Mouse (Mus musculus) MEL (cell line): Measurements from ENCODE around the gene Ankk1. TPM values are rescaled to one million over a fixed set of nuclear protein-coding genes. Genes with fewer than 3 reads are reported as not detected.

ENCODE experiments used
- DNase-seq: peaks from one replicate; pipeline ENCODE4 v3.0.0; 2011; ENCODE audit warnings: low read depth, low spot score
- H3K27ac ChIP-seq: 2 replicates; pipeline ENCODE4 v1.5.1; 2012; ENCODE audit warnings: low read depth, mild to moderate bottlenecking, control low read depth, low read length, moderate library complexity; ENCODE audit not compliant: control insufficient read depth
- H3K27me3 ChIP-seq, 2 experiments: fragments of 150-350 bp in 1 of 2; sonication (generic) in 1 of 2; 2 replicates each; pipeline ENCODE4 v1.6.1; 2012; ENCODE audit warnings: low read length in 2 of 2, mild to moderate bottlenecking in 2 of 2, improper control_type of control experiment in 1 of 2, moderate library complexity in 1 of 2; ENCODE audit not compliant: insufficient read depth in 2 of 2, control insufficient read depth in 1 of 2
- H3K36me3 ChIP-seq, 2 experiments: 2 replicates each; pipeline ENCODE4 v1.6.1; 2012 to 2014; ENCODE audit warnings: low read length in 2 of 2, improper control_type of control experiment in 1 of 2, inconsistent platforms in 1 of 2, mild to moderate bottlenecking in 1 of 2; ENCODE audit not compliant: insufficient read depth in 2 of 2, control insufficient read depth in 1 of 2
- H3K4me1 ChIP-seq, 2 experiments: fragments of 150-350 bp in 1 of 2; sonication (generic) in 1 of 2; 2 replicates each; pipeline ENCODE4 v1.6.1; 2012; ENCODE audit warnings: low read length in 2 of 2, improper control_type of control experiment in 1 of 2, mild to moderate bottlenecking in 1 of 2; ENCODE audit not compliant: insufficient read depth in 2 of 2, control insufficient read depth in 1 of 2
- H3K4me3 ChIP-seq, 2 experiments: fragments of 150-350 bp in 1 of 2; sonication (generic) in 1 of 2; 2 replicates each; pipeline ENCODE4 v1.5.1; 2012; ENCODE audit warnings: low read depth in 2 of 2, low read length in 2 of 2, mild to moderate bottlenecking in 2 of 2, moderate library complexity in 2 of 2, control low read depth in 1 of 2, improper control_type of control experiment in 1 of 2; ENCODE audit not compliant: control insufficient read depth in 1 of 2, insufficient read depth in 1 of 2
- H3K79me2 ChIP-seq: 2 replicates; pipeline ENCODE4 v1.6.1; 2012; ENCODE audit warnings: mild to moderate bottlenecking, low read length, moderate library complexity; ENCODE audit not compliant: control insufficient read depth, poor library complexity, insufficient read depth
- H3K9ac ChIP-seq: 2 replicates; pipeline ENCODE4 v1.6.1; 2012; ENCODE audit warnings: low read depth, mild to moderate bottlenecking, control low read depth, low read length, moderate library complexity; ENCODE audit not compliant: control insufficient read depth, poor library complexity, severe bottlenecking
- H3K9me3 ChIP-seq: fragments of 150-350 bp; sonication (generic); replicated peaks from 2 replicates; pipeline ENCODE4 v1.6.1; 2012; ENCODE audit warnings: mild to moderate bottlenecking, low read length, improper control_type of control experiment, moderate library complexity; ENCODE audit not compliant: insufficient read depth
- BHLHE40 ChIP-seq: IDR thresholded peaks from 2 replicates; pipeline ENCODE4 v1.6.1; 2012; ENCODE audit warnings: low read depth, mild to moderate bottlenecking, inconsistent platforms, low read length, improper control_type of control experiment, borderline replicate concordance
- CHD1 ChIP-seq: IDR thresholded peaks from 2 replicates; pipeline ENCODE4 v1.6.1; 2012; ENCODE audit warnings: low read depth, mild to moderate bottlenecking, inconsistent platforms, low read length, improper control_type of control experiment
- CTCF ChIP-seq, 3 experiments: IDR thresholded peaks in 2 of 3; conservative IDR thresholded peaks in 1 of 3; 2 replicates each; pipeline ENCODE4 v1.5.1; 2011 to 2012; ENCODE audit warnings: low read length in 3 of 3, low read depth in 2 of 3, mild to moderate bottlenecking in 2 of 3, improper control_type of control experiment in 1 of 3, inconsistent platforms in 1 of 3, mixed read lengths in 1 of 3, moderate library complexity in 1 of 3; ENCODE audit not compliant: control insufficient read depth in 1 of 3, insufficient read depth in 1 of 3, poor library complexity in 1 of 3, severe bottlenecking in 1 of 3
- E2F4 ChIP-seq: IDR thresholded peaks from 2 replicates; pipeline ENCODE4 v1.6.1; 2011; ENCODE audit warnings: low read depth, low read length, improper control_type of control experiment, borderline replicate concordance
- HCFC1 ChIP-seq: IDR thresholded peaks from 2 replicates; pipeline ENCODE4 v1.6.1; 2012; ENCODE audit warnings: low read depth, mild to moderate bottlenecking, inconsistent platforms, low read length, improper control_type of control experiment, moderate library complexity
- MAX ChIP-seq: IDR thresholded peaks from 2 replicates; pipeline ENCODE4 v1.6.1; 2011; ENCODE audit warnings: low read length, improper control_type of control experiment
- MXI1 ChIP-seq: IDR thresholded peaks from 2 replicates; pipeline ENCODE4 v1.6.1; 2011; ENCODE audit warnings: mild to moderate bottlenecking, low read depth, low read length, improper control_type of control experiment
- POLR2AphosphoS2 ChIP-seq: IDR thresholded peaks from 2 replicates; pipeline ENCODE4 v1.6.1; 2011; ENCODE audit warnings: low read length, improper control_type of control experiment
- RAD21 ChIP-seq: IDR thresholded peaks from 2 replicates; pipeline ENCODE4 v1.6.1; 2011; ENCODE audit warnings: mild to moderate bottlenecking, low read depth, low read length, improper control_type of control experiment
- RCOR1 ChIP-seq: IDR thresholded peaks from 2 replicates; pipeline ENCODE4 v1.6.1; 2012; ENCODE audit warnings: low read depth, mild to moderate bottlenecking, inconsistent platforms, low read length, improper control_type of control experiment
- SIN3A ChIP-seq: IDR thresholded peaks from 2 replicates; pipeline ENCODE4 v1.6.1; 2012; ENCODE audit warnings: low read length, improper control_type of control experiment, inconsistent platforms
- SMC3 ChIP-seq: IDR thresholded peaks from 2 replicates; pipeline ENCODE4 v1.6.1; 2011; ENCODE audit warnings: low read depth, low read length, improper control_type of control experiment
- TCF12 ChIP-seq: IDR thresholded peaks from 2 replicates; pipeline ENCODE4 v1.6.1; 2014; ENCODE audit warnings: low read depth, mild to moderate bottlenecking, inconsistent platforms, low read length, improper control_type of control experiment, moderate library complexity
- ZKSCAN1 ChIP-seq: IDR thresholded peaks from 2 replicates; pipeline ENCODE4 v1.6.1; 2012; ENCODE audit warnings: low read depth, mild to moderate bottlenecking, inconsistent platforms, low read length, improper control_type of control experiment, moderate library complexity
- ZMIZ1 ChIP-seq: IDR thresholded peaks from 2 replicates; pipeline ENCODE4 v1.6.1; 2012; ENCODE audit warnings: low read depth, mild to moderate bottlenecking, inconsistent platforms, low read length, improper control_type of control experiment, moderate library complexity
- polyA plus RNA-seq, 2 experiments: library from polyadenylated mRNA; stranded (reverse) in 1 of 2; unstranded in 1 of 2; fragments of >175 nt in 1 of 2; fragments of >200 nt in 1 of 2; gene quantifications; 2 replicates each; pipeline versions ENCODE4 v1.2.1 to v1.2.4; 2012; ENCODE audit warnings: low replicate concordance in 2 of 2, low read depth in 1 of 2; ENCODE audit not compliant: insufficient read length in 2 of 2, insufficient read depth in 1 of 2, missing spikeins in 1 of 2
- total RNA-seq: library from RNA; depleted of rRNA; stranded (reverse); fragments of 300-350 nt; gene quantifications from 2 replicates; pipeline ENCODE4 v1.2.3, GENCODE M21; 2012; rRNA removed

Ankk1 gene
- total RNA-seq (not detected in 2 replicates), polyA plus RNA-seq (not detected)

GRCm38 (mm10) chr9:49426921-49427320 is at the start of gene Ankk1:
Gene Ankk1, minus strand, starts transcription at chr9:49427021.
- H3K27ac ChIP-seq = no peak within 1 kb of the TSS

GRCm38 (mm10) chr9:49472126-49472525 is 45.3 kb upstream of the Ankk1 start:
- no peaks in the 10 kb centered on the region for H3K79me2 ChIP-seq
- no peak for TF ChIP-seq RCOR1
- no peak for TF ChIP-seq RAD21
- TF ChIP-seq CHD1 = no peak
- no peak for TF ChIP-seq MXI1
- no peak for TF ChIP-seq ZKSCAN1
- TF ChIP-seq HCFC1 = no peak
- TF ChIP-seq SMC3 = no peak
- no peak for TF ChIP-seq ZMIZ1
- TF ChIP-seq, all 39 proteins: peak for 0
- no peak overlapping the region for H3K27ac ChIP-seq
- H3K9ac ChIP-seq = no peak overlapping the region
- no peaks in the 10 kb centered on the region for H3K9me3 ChIP-seq
- no peak overlapping the region for H3K4me3 ChIP-seq
- no peaks in the 10 kb centered on the region for H3K36me3 ChIP-seq
- H3K4me1 ChIP-seq = no peaks in the 10 kb centered on the region
- no peak for DNase-seq
- H3K27me3 ChIP-seq = no peaks in the 10 kb centered on the region

More at GRCm38 (mm10) chr9:49426921-49427320, at the start of gene Ankk1:
- no peaks in the 10 kb centered on the region for H3K4me1 ChIP-seq
- no peak within 1 kb of the TSS for H3K9ac ChIP-seq
- TF ChIP-seq E2F4 (no peak), SIN3A (no peak), CTCF (IDR thresholded peaks at IDR 0.05 in 2 of 3, conservative IDR thresholded peaks at IDR 0.05 in 1 of 3; ENCODE audit: control insufficient read depth in 1 of 3, insufficient read depth in 1 of 3, low read depth in 2 of 3, low read length in 3 of 3, poor library complexity in 1 of 3, severe bottlenecking in 1 of 3) (no peak), BHLHE40 (no peak)
- H3K36me3 ChIP-seq = no peaks in the 10 kb centered on the region
- H3K4me3 ChIP-seq = no peak within 1 kb of the TSS
- H3K79me2 ChIP-seq = no peaks in the 10 kb centered on the region
- no peaks in the 10 kb centered on the region for H3K9me3 ChIP-seq
- no peaks in the 10 kb centered on the region for H3K27me3 ChIP-seq
- DNase-seq = no peak

GRCm38 (mm10) chr9:49470946-49471345 is 44.1 kb upstream of the Ankk1 start:
- H3K4me1 ChIP-seq = no peaks in the 10 kb centered on the region
- no peaks in the 10 kb centered on the region for H3K9me3 ChIP-seq
- no peak overlapping the region for H3K27ac ChIP-seq
- no peaks in the 10 kb centered on the region for H3K36me3 ChIP-seq
- no peaks in the 10 kb centered on the region for H3K79me2 ChIP-seq
- DNase-seq = no peak
- no peaks in the 10 kb centered on the region for H3K27me3 ChIP-seq
- no peak overlapping the region for H3K4me3 ChIP-seq
- no peak overlapping the region for H3K9ac ChIP-seq
- TF ChIP-seq HCFC1 = no peak
- no peak for TF ChIP-seq MAX
- TF ChIP-seq POLR2AphosphoS2 = no peak
- TF ChIP-seq TCF12 = no peak
